Mouse (Mus musculus): ENCODE measurements around the gene Scn4a.
"Not testable (repeated sequence)": the region's sequence is repeated elsewhere in the genome, so short reads cannot be mapped to it uniquely, and the experiment has no call there.

Gene Scn4a

DNA sequence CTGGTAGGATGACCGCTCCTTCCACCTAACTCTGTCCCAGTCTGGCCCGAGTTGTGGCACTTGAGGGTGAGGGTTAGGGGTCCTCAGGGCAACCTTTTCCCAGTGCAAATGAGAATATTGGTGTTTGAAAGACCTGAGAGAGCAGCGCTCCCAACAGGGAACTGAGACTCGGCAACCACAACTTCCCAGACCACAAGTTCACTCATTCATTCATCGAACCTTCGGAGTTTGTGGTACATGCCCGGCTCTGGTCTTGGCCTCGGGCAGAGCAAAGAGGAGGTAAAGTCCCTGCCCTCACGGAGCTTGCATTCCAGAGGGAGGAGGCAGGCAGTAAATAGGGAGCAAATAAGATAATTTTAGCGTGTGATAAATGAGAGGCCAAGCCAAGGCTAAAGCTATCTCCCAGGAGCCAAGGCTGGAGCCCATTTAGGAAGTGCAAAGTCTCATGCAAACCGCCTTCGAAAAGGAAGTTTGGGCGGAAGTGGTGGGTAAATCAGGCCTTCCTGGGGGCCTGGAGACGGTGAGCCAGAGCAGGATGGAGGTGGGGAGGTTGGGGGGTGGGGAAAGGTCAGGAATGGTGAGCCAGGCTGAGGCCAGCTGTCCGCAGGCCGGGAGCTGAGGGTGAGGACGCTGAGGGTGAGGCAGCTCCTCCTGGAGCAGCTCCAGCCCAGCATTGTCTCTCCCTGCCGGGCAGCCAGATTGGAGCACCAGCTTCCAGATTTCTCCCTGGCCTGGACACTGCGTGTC is 2.5 kb upstream of the Scn4a start:
- DNase-seq (ENCODE audit: low read depth, low spot score): no peak

DNA sequence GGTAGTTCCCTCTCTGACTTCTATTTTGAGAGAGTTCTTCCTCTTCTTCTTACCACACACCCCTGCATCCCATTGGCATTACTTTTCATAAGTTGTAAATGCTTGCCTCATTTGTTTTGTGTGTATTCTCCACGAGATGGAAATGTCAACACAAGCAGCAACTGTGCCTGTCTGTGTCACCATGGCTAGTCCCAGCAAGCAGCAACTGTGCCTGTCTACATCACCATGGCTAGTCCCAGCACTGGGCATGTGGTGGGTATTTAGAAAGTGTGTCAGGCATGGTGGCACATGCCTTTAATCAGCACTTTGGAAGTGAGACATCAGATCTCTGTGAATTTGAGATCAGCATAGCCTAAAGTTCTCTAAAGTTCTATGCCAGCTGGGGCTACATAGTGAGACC is 1.1 kb upstream of the Scn4a start:
- no peak for DNase-seq (ENCODE audit: low read depth, low spot score)

DNA sequence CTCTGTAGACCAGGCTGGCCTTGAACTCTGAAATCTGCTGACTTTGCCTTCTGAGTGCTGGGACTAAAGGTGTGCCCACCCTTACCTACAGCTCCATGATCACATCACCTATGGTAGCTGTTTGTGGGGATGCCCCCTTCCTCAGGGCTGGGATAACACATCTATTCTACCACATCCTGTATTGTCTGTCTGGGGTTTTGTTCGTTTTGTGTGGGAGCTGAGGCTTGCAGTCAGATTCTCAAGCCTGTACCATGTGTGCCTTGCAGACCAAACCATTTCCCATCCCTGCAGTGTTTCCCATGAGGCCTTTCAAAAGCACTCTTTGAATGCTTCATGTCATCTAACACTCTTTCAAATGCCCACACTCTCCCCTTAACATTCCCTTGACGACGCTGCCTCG is 1.1 kb downstream of the Scn4a start:
- DNase-seq (ENCODE audit: low read depth, low spot score): no peak

DNA sequence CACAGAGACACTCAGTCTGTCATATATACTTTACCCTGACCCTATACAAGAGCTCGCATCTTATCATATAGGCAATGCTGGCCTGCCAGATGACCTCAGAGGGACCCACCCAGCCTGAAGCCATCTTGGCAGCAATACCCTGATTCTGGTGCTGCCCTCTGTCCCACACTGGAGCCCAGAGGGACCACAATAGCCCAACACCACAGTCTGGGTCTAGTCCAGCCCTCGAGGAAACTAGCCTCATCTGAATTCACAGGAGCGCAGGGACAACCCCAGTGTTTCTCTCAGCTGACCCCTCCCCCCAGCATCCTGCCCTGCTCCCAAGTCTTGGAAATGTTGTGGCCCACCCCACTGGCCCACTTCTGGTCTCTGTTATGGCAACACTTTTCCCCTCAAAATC is 1.8 kb downstream of the Scn4a start:
- no peak for DNase-seq (ENCODE audit: low read depth, low spot score)

DNA sequence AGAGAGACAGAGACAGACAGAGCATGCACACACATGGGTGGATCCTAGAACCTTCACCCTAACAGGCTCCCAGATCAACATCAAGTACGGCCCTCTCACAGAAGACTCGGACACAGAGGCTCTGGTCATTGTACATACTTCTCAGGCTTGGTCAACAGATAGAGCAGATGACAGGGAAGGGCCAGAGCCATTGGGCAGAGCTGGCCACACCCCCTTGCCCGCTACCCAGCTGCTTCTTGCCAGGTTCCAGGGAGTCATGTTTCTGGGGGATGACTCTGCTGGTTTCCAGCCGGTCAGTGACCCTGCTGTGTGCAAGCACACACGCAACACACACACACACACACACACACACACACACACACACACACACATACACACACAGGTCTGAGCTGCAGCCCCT is 2.2 kb downstream of the Scn4a start:
- no peak for DNase-seq (ENCODE audit: low read depth, low spot score)

DNA sequence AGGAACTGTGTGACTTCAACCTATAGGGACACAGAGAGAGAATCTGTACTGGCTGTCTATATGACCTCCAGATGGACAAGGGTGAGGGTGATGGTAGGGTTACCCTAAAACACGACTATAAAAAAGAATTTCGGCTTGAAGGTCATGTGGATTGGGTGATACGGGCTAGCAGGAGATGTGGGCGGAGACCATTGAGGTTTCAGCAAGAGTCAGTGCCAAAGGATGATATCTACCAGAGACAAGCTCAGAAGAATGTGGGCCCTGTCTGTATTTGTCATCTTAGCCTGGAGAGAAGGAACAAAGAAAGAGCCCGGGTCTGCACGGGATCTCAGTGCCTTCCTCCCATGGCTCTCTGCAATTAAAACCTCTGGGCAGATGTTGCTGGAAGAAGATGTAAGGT is 3.3 kb downstream of the Scn4a start:
- DNase-seq (ENCODE audit: low read depth, low spot score): no peak

DNA sequence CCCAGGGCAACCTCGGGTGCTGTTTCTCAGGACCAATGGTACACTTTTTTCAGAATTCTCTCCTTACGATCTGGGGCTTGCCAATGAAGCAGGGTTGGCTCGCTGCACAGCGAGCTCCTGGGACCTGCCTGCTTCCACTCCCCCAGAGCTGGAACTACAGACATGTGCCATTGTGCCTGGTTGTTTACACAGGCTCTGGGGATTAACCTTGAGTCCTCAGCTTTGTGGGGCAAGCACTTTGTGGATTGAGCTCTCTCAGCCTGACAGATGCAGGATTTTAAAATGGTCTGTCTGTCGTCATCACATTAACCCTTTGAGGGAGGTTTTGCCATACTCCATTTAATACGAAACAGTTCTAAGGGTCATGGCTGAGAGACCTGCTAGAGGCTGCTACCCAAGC is 8.2 kb downstream of the Scn4a start:
- no peak for DNase-seq (ENCODE audit: low read depth, low spot score)

DNA sequence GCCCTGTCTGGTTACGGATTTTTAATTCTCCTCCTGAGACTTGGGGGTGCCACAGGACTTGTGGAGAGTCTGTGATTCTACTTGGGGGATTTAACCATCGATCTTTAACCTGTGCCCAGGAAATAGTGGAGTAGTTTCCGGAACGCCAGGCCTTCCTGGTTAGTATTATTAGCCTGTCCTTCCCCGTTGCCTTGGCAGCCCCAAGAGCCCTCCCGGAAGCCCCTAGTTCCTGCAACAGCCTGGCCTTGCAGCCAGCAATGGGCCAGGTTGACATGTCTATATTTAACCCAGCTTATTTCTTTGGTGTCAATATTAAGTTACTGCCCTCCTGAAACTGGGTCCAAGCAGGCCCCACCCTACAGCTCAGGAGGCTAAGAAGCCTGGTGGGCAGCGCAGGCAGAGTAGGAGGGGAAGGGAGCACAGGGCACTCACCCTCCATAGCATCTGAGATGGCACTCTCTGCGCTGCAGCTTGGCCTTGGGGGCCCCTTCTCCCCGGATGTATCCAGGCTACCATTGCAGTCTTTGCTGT is 12.0 kb downstream of the Scn4a start:
- no peak for DNase-seq (ENCODE audit: low read depth, low spot score)

DNA sequence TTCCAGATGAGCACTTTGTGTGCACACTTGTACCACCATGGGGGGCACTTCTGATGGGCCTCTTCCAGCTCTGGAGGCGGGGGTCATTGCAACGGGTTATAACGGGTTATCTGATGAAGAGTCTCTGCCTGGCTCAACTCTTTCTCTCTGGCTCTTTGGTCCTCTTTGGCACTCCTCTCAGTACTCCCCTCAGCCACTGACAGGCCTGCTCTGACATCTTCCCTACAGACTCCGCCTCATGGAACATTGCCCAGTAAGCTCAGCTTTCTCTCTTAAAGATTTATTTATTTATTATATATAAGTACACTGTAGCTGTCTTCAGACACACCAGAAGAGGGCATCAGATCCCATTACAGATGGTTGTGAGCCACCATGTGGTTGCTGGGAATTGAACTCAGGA is 13.8 kb downstream of the Scn4a start:
- DNase-seq (ENCODE audit: low read depth, low spot score): not testable (repeated sequence)

DNA sequence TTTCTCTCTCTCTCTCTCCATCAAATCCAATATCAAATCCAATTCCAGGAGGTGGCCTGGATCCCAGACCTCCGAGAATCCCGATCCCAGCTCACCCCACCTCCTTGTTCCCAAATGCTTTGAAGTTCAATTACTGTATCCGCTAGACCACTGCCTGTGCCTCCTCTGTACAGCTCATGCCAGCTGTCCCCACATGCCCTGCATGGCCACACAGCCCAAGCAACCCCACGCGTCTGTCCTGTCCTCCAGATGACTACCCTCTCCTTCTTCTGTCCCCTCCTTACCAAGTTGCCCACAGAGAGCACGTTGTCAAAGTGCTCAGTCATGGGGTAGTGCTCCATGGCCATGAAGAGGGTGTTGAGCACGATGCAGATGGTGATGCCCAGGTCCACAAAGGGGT is 14.2 kb downstream of the Scn4a start:
- DNase-seq (ENCODE audit: low read depth, low spot score): no peak

DNA sequence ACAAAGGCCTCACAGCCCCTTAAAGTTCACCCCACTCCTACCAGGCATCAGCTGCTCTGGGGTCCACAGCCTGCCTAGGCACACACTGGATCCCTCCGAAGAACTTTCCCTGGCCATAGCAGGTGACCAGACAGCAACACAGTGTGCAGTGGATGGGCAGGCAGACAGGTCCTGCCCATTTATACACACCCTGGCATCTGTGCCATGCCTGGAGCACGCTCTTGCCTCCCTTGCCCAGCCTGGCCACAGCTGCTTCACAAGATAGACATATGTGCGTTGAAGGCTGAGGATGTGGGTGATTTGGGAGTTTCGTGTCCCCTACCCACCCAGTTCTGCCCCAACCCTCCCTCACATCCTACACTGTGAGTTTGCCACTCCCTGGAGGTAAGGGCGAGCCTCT is 15.1 kb downstream of the Scn4a start:
- no peak for DNase-seq (ENCODE audit: low read depth, low spot score)

DNA sequence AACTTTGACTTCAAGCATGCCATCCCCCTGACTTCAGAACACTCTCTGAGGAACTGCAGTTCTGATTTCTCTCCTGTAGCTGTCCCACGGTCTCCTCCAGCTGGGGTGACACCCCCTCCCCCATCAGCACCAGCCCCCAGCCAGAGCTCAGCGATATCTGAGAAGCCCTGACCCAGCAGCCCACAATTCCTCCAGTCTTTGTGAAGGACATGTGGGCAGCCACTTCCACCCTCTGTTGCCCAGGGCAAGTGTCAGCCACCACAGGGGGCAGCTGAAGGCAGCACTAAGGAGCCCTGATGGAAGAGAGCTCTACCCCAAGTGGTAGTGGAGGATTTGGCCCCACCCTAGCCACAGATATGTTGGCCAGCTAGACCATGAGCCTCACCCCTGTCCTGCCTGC is 19.0 kb downstream of the Scn4a start:
- no peak for DNase-seq (ENCODE audit: low read depth, low spot score)

DNA sequence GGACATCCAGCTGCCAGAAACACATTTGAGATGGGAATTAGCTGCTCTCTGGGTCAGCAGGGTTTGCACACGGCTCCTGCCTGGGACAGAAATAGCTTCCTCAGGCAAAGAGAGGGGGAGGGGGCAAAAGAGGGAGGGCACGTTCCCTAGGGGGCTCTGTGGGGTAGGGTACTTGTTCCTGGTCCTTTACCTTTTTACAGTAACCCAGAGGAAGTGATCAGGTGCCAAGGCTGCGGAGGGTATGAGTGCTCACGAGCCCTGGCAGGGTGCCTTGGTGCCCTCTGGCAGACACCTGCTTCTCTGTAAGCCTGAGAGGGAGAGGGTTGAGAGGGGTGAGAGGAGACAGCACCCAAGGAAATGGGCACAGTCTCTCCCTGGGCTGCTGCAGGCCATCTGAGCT is 20.6 kb downstream of the Scn4a start:
- DNase-seq (ENCODE audit: low read depth, low spot score): no peak

DNA sequence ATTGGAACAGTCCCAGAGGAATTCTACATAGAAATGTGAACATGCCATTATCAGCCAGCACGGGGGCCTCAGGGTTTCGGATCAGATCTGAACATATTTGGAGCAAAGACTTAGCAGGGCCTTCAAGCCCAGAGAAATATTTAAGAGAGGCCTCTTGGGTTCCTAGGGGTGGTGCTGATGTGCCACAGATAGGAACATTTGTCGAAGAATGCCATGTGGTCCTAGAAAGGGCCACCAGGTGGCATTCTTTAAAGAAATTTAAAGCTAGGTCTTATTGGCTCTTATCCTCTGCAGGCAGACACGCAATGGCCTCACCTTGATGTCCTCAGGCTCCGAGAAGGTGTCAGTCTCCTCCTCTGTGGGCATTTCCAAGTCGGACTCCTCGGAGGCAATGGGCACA is 23.4 kb downstream of the Scn4a start:
- DNase-seq (ENCODE audit: low read depth, low spot score): peak; percentile 85

DNA sequence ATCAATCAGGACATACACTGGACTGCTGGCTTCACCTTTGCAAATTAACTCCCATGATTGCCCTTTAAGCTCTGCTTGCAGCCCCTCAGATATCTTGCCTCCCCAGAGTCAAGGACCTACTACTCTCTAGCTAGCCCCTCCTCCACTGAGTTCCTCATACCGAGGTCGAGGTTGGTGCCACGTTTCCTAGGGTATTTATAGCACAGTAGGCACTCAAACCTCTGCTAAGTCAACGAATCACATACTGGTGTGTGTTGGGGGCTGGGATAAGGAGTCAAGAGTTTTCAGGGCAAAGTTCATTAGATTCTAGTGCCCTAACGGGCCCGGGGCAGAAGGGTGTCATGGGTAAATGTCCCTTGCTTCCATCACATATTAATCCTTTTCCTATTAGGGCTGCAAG is 24.0 kb downstream of the Scn4a start:
- DNase-seq (ENCODE audit: low read depth, low spot score): no peak

DNA sequence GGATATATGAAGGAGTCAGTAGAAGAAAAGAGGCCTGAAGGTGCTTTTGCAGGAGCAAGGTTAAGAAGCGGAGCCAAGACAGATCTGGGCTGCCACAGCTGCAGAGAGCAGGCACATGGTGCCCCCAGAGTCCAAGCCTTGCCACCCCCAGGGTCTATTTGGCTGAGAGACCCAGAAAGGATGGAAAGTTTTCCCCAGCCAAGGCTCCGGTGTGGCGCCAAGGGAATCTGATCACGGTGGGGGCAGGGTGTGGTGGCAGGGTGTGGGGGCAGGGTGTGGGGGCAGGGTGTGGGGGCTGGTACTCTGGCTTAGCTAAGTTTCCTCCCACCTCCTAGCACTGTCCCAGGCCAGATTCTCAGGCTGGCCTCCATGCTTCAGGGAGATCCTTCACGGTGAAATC is 24.6 kb downstream of the Scn4a start:
- DNase-seq (ENCODE audit: low read depth, low spot score): no peak

DNA sequence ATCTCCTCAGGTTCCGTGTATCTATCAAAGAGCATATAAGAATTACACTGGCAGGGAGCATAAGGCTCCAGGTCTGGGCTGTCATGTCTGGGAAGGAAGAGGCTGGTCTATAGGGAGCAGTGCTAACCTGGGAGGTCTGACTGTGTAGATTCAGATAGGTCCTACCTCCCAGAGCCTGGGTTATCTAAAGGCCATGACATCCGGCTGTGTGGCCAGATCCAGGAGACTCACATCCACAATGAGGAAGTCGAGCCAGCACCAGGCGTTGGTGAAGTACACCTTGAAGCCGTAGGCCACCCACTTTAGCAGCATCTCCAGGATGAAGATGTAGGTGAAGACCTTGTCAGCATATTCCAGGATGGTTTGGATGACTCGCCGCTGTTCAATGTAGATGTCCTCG is 26.6 kb downstream of the Scn4a start:
- DNase-seq (ENCODE audit: low read depth, low spot score): no peak

DNA sequence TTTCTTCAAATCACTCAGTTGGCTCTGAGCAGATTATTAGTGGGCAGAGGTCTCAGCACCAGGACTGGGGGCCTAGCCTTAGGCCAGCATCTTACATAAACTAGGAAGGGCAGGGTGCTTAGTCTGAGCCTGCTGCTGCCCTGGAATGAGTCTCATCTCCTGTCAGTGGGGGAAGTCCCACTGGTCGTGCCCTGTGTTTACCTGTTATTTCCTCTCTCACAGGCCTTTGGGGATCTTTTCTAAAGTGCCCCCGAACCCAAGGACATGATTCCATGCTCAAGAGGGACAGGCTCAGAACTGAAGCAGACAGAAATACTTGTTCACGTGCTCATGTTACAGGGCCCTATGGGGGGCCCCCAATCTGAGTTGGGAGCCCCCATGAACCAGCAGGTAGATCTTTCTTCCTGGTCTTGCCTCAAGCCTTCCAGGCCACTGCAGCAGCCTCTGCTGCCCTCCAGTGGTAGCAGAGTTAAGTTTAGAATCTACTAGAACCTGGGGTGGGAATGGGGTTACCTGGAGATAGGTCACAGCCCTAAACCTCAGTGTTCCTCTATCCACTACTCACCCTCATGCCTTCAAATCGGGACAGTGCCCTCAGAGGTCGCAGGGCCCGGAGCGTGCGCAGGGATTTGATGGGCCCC is 27.4 kb downstream of the Scn4a start:
- peak; percentile 92 for DNase-seq (ENCODE audit: low read depth, low spot score)

DNA sequence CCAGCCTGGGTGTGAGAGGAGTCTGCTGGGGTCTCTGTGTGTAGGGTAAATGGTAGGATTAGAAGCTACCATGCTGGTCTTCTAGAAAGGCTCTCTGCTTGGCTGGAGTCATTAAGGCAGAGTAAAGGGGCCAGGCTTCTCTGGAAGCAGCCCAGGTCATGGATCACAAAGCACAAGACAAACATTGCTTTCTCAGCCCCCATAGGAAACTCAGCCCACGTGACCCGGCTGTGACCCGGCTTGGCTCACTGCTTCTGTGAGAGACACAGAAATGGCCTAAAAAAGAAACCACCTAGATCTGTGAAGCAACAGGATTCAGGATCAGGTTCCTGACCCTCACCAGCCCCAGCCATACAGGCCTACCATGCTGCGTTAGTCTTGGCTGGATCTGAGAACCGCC is 28.2 kb downstream of the Scn4a start:
- DNase-seq (ENCODE audit: low read depth, low spot score): peak; percentile 49

DNA sequence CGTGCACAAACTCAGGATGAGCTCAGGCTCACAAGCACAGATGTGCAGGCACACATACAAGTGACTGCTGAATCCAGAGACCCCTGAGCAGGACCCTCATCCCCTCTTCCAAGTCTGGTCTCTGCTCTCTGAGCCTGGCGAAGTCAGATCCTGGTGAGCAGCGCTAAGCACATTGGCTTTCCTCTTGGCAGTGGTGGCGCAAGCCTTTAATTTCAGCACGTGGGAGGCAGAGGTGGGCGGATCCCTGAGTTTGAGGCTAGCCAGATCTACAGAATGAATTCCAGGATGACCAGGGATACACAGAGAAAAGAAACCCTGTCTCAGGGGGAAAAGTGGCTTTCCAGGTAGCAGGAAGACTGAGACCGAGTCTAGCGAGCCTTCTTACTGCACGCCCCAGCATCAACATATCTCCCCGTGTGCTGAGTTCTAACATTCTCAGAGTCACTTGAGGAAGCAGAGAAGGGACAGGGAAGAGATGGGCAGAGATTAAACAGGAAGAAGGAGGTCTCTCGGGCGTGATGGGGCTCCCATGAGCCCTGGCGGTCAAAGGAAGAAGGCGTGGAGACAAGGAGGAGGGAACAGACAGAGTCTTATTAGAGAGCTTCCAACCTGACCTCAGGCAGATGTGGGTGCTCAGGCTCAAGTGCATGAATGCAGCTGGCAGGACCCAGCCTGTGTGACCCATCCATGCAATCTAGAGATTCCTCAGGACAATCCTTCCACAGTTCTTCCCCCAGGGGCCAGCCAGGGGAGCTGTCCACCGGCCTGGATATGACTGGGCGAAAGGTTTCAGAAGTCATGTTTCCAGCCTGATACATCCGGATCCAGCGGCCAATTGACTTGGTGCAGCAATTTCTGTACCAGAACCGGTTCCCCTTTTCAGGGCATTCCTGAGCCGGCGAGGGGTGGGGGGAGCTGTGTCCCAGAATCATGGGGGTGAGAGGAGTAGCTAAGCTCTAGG is 34.4 kb downstream of the Scn4a start:
- DNase-seq (ENCODE audit: low read depth, low spot score): no peak

DNA sequence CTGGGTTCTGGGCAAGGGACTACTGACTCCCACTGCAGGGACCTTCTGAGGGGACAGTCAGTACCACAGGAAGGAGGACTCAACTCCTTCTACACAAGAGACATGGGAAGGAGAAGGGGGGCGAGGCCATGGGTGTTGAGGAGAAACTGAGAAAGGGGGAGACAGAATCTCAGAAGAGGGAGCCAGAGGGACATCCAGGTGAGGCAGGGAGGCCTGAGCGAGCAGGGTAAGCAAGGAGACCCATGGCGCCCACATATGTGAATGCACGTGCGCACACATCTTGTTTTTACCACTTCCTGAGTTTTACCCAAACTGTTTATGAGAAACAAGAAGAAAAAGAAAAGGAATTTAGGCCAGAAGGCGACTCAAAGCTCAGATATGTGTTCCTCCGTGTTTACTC is 35.3 kb downstream of the Scn4a start:
- DNase-seq (ENCODE audit: low read depth, low spot score): no peak

DNA sequence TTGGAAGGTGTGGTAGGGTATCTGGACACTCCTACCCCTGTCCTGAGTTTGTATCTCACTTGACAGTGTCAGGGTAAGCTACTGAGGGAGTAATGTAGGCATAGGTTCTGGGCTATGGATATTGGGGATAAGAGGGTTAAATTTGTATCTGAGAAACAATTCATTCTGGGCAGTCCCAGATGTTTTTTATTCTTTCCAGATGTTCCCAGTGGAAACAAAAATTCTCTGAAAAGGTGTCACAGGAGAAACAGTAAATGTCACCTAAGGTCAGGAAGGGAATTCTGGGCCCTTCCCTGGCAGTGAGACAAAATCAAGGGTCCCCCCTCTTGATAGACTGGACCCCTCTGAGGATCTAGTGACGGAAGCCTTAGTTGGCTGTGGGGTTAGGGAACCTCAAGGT is 36.7 kb downstream of the Scn4a start:
- DNase-seq (ENCODE audit: low read depth, low spot score): no peak

Data from A20 (cell line).